Comparison of ENCODE assay signal across 8 mouse cellular contexts in the genomic region with DNA sequence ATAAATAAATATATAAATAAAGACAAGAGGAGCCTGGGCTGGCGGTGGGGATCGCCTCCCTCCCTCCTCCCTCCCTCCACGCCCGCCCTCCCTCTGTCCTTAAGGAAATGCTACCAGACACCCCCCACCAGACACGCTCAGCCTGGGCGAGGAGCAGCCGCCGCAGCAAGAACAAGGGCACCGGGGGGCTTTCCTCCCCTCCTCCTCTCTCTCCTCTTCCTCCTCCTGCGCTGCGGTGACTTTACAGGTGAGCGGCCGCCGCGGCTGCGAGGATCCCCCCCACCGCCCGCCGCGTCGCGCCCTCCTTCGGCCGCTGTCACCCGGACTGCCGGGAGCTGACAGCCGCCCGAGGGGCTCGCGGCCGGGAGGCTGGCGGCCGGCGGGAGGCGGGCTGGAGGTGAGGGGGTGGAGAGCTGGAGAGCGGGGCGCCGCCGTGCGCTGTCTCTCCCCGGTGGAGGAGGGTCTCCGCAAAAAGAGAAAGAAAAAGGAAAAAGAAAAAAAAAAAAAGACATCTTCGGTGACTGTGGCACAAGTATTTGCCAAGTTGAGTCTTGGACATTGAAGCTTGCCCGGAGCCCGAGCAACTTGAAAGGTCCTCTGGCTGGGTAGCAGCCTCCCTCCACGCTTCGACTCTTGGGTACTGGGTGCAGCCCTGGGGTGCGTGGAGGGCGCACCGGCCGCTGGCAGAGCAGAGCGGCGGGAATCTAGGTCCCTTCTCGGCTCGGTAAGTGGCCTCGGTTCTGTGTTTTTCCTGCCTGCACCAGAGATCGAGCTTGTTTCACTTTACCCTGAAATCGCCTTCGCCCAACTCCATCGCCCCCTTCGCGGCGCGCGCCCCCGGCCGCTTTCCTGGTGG. TPM values are rescaled to one million over a fixed set of nuclear protein-coding genes. Genes with fewer than 3 reads are reported as not detected.
A peak's percentile ranks its signal among the peaks of the same experiment; 100 is the strongest.
DNase-seq lines count a peak whose midpoint lies in the region; ATAC-seq and TF ChIP-seq lines count a peak whose summit lies in the region.

A gene (plus strand): TSS at position 102 of the 856 bp plus-strand sequence.

- peak within 1 kb of the TSS; percentile 96 for H3K27ac ChIP-seq in heart, adult 2 months
- peak within 1 kb of the TSS; percentile 94 for H3K27ac ChIP-seq in limb, embryonic 14.5 days (replicated peaks; ENCODE audit: low read depth, low read length)

- no peaks in the 10 kb centered on the region for H3K79me2 ChIP-seq in heart, adult 2 months (replicated peaks; ENCODE audit: control insufficient read depth, insufficient read depth, low read length)

- H3K27me3 ChIP-seq in heart, adult 2 months (ENCODE audit: control insufficient read depth, insufficient read depth, low read length): no peaks in the 10 kb centered on the region
- H3K27me3 ChIP-seq in limb, embryonic 14.5 days (ENCODE audit: control insufficient read depth, insufficient read depth, low read length): peaks cover 14% of the 10 kb centered on the region

- under 1% methylated on average over 65 of the region's 67 CpGs for WGBS in heart, adult 2 months
- under 1% methylated on average over 53 of the region's 67 CpGs for WGBS in limb, embryonic 14.5 days

- peak; percentile 26; the same call in 1 of the 2 replicates for ATAC-seq in limb, embryonic 14.5 days (ENCODE audit: low FRiP score, low read depth)

- peak within 1 kb of the TSS; percentile 92 for H3K9ac ChIP-seq in heart, adult 2 months (ENCODE audit: low read depth, low read length)
- H3K9ac ChIP-seq in limb, embryonic 14.5 days (ENCODE audit: low read depth, low read length, severe bottlenecking): peak within 1 kb of the TSS; percentile 85

- H3K36me3 ChIP-seq in heart, adult 2 months (ENCODE audit: control insufficient read depth, insufficient read depth, low read length): peaks cover 2% of the 10 kb centered on the region; the same call in 1 of the 2 replicates
- H3K36me3 ChIP-seq in limb, embryonic 14.5 days (ENCODE audit: control insufficient read depth, insufficient read depth, low read length): no peaks in the 10 kb centered on the region

- peak; percentile 51 for DNase-seq in right cerebral cortex, adult 18-20 months
- no peak for DNase-seq in right cerebral cortex, postnatal 4 days
- DNase-seq in embryo, embryonic 11.5 days (ENCODE audit: low read depth, low spot score): peak; percentile 40
- DNase-seq in heart, adult 2 months: peak; percentile 80 to 82
- peak; percentile 40 to 50 for DNase-seq in kidney, adult 8-10 months
- DNase-seq in limb, embryonic 14.5 days (ENCODE audit: low spot score): peak; percentile 60
- peak; percentile 84 for DNase-seq in naive thymus-derived CD4-positive, alpha-beta T cell, adult 2 months (ENCODE audit: low read depth)
- DNase-seq in testis, postnatal 10 days (ENCODE audit: low spot score): peak; percentile 68

- H3K9me3 ChIP-seq in limb, embryonic 14.5 days (ENCODE audit: control insufficient read depth, low read length): no peaks in the 10 kb centered on the region

- TF ChIP-seq CTCF in heart, adult 2 months (IDR thresholded peaks at IDR 0.05): 0 out of 2 replicates have a peak, but pooled peaks have one; percentile 11

- no peak for TF ChIP-seq EP300 in heart, adult 2 months (IDR thresholded peaks at IDR 0.05; ENCODE audit: insufficient read depth, low read depth, low read length)

- H3K4me3 ChIP-seq in heart, adult 2 months: peak within 1 kb of the TSS; percentile 95
- peak within 1 kb of the TSS; percentile 64 for H3K4me3 ChIP-seq in limb, embryonic 14.5 days (replicated peaks; ENCODE audit: low read length)

- H3K4me2 ChIP-seq in limb, embryonic 14.5 days (replicated peaks; ENCODE audit: low read depth, low read length, severe bottlenecking): peak within 1 kb of the TSS; percentile 99

- H3K4me1 ChIP-seq in heart, adult 2 months (ENCODE audit: control insufficient read depth, insufficient read depth, low read length): no peaks in the 10 kb centered on the region; the same call in 1 of the 2 replicates
- H3K4me1 ChIP-seq in limb, embryonic 14.5 days (ENCODE audit: control insufficient read depth, insufficient read depth, low read length): 0 out of 2 replicates have a peak, but pooled peaks cover 10% of the 10 kb centered on the region

- TF ChIP-seq POLR2A in heart, adult 2 months (IDR thresholded peaks at IDR 0.05; ENCODE audit: insufficient read depth, low read depth, low read length): peak; percentile 19; the same call in 1 of the 2 replicates
- TF ChIP-seq POLR2A in limb, embryonic 14.5 days (IDR thresholded peaks at IDR 0.05; ENCODE audit: borderline replicate concordance, extremely low read depth, insufficient read depth, insufficient read length): no peak

- intact Hi-C loops in heart, adult 2 months (cut with DNase I): loop anchor here (1.0 to 5.0 kb wide), 8 partner anchors 17 to 414 kb away; a partner anchor contains a TSS

RNA-seq across cellular contexts. Expression of the gene that starts here (rescaled TPM):
- 10 to 100 TPM; 20.9 to 22.6 TPM for total RNA-seq in heart, adult 2 months (2021)
- 5.3 and 10.3 TPM in 2 replicates for polyA plus RNA-seq in heart, adult 2 months (2012; rRNA removed)
- 11.5 and 12.1 TPM in 2 replicates for polyA plus RNA-seq in limb, embryonic 14.5 days (2012; rRNA removed)
- 11.7 and 12.9 TPM in 2 replicates for polyA plus RNA-seq in limb, embryonic 14.5 days (2014; fragmentation: Nextera tagmentation; extraction: Ambion mirVana)
